Mouse (Mus musculus): Measurements from ENCODE around the gene Zfp664.

DNA sequence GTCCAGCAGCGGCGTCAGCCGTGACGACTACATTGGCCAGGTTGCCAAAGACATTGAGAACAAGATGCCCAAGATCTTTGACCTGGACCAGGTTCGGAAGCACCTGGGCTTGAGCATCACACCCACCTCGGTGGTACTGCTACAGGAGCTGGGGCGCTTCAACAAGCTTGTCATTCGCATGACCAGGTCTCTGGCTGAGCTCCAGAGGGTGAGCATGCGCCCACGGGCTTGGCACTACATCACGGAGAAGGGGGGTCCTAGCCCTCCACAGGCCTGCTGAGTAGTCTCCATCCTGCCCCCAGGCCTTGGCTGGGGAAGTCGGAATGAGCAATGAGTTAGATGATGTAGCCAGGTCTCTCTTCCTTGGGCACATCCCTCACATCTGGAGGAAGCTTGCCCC, 32.2 kb upstream of the Zfp664 start:
- no peak for TF ChIP-seq CTCF (IDR thresholded peaks at IDR 0.05; ENCODE audit: borderline replicate concordance, insufficient read depth, low read depth, low read length)
- TF ChIP-seq POLR2A (IDR thresholded peaks at IDR 0.05; ENCODE audit: borderline replicate concordance, insufficient read depth, low read length), result no peak

Measured in cerebellum, adult 2 months (tissue).